Mouse (Mus musculus) embryonic facial prominence, embryonic 10.5 days (tissue): ENCODE measurements around the gene Pycr1. TPM values are rescaled to one million over a fixed set of nuclear protein-coding genes. Genes with fewer than 3 reads are reported as not detected.

Source experiments
- DNase-seq: peaks from one replicate; pipeline ENCODE4 v3.0.0-alpha.2; 2017; ENCODE audit warnings: low spot score
- H3K27ac ChIP-seq: fragments of 300-500 bp; sonication (generic); replicated peaks from 2 replicates; pipeline ENCODE4 v1.5.1; 2016; ENCODE audit warnings: mild to moderate bottlenecking
- H3K27me3 ChIP-seq: fragments of 300-500 bp; sonication (generic); replicated peaks from 2 replicates; pipeline ENCODE4 v1.6.1; 2016; ENCODE audit warnings: low read depth, mild to moderate bottlenecking; ENCODE audit not compliant: poor library complexity, severe bottlenecking
- H3K36me3 ChIP-seq: fragments of 300-500 bp; sonication (generic); replicated peaks from 2 replicates; pipeline ENCODE4 v1.6.1; 2016; ENCODE audit warnings: mild to moderate bottlenecking, moderate library complexity
- H3K4me1 ChIP-seq: fragments of 300-500 bp; sonication (generic); 2 replicates; pipeline ENCODE4 v1.6.1; 2016
- H3K4me3 ChIP-seq: fragments of 300-500 bp; sonication (generic); 2 replicates; pipeline ENCODE4 v1.5.1; 2016; ENCODE audit warnings: mild to moderate bottlenecking, moderate library complexity
- H3K9me3 ChIP-seq: fragments of 300-500 bp; sonication (generic); 2 replicates; pipeline ENCODE4 v1.6.1; 2016; ENCODE audit warnings: mild to moderate bottlenecking
- WGBS: fragments of 180-500 bp; shearing (Covaris S2); methylation state at CpG from one replicate; pipeline ENCODE4 v1.1.7; 2016; 5-methylcytosine and 5-hydroxymethylcytosine counted together
- polyA plus RNA-seq: library from polyadenylated mRNA; unstranded; fragments of >200 nt; fragmentation: Nextera tagmentation; extraction: Ambion mirVana; gene quantifications from 2 replicates; pipeline ENCODE4 v1.2.1, GENCODE M21; 2016

The Pycr1 gene
- polyA plus RNA-seq, 1 experiment from 2014 or later, result 32.7 TPM

- H3K27me3 ChIP-seq, result no peaks in the 10 kb centered on the region
- no peak for DNase-seq
- peak overlapping the region; percentile 83 for H3K27ac ChIP-seq
- peak overlapping the region; percentile 79 for H3K4me3 ChIP-seq
- 94% methylated on average over 25 of the region's 25 CpGs for WGBS
- H3K4me1 ChIP-seq, result peaks cover 33% of the 10 kb centered on the region
- H3K36me3 ChIP-seq, result peaks cover 76% of the 10 kb centered on the region
- H3K9me3 ChIP-seq, result no peaks in the 10 kb centered on the region
Measured at GRCm38 (mm10) chr11:120618619-120619535, 24.7 kb downstream of the Pycr1 start.

- DNase-seq, result peak; percentile 94
- H3K4me3 ChIP-seq, result peak within 1 kb of the TSS; percentile 79
- no peaks in the 10 kb centered on the region for H3K27me3 ChIP-seq
- H3K27ac ChIP-seq, result peak within 1 kb of the TSS; percentile 83
- H3K9me3 ChIP-seq, result no peaks in the 10 kb centered on the region
- under 1% methylated on average over 56 of the region's 56 CpGs for WGBS
- peaks cover 80% of the 10 kb centered on the region for H3K36me3 ChIP-seq
- H3K4me1 ChIP-seq, result peaks cover 30% of the 10 kb centered on the region
Measured at GRCm38 (mm10) chr11:120617519-120618112, 26.0 kb downstream of the Pycr1 start, which contains the start of gene Pcyt2. Pcyt2 (minus strand) TSS chr11:120617936.

GRCm38 (mm10) chr11:120616617-120617294 is 26.8 kb downstream of the Pycr1 start:
- peaks cover 30% of the 10 kb centered on the region for H3K4me1 ChIP-seq
- no peak for DNase-seq
- H3K27ac ChIP-seq, result peak overlapping the region; percentile 83
- H3K4me3 ChIP-seq, result peak overlapping the region; percentile 79
- H3K27me3 ChIP-seq, result no peaks in the 10 kb centered on the region
- H3K36me3 ChIP-seq, result peaks cover 80% of the 10 kb centered on the region
- no peaks in the 10 kb centered on the region for H3K9me3 ChIP-seq
- 49% methylated on average over 4 of the region's 4 CpGs for WGBS

GRCm38 (mm10) chr11:120615606-120616203 is 27.9 kb downstream of the Pycr1 start:
- no peaks in the 10 kb centered on the region for H3K27me3 ChIP-seq
- peak overlapping the region; percentile 79; the same call in 1 of the 2 replicates for H3K4me3 ChIP-seq
- no peaks in the 10 kb centered on the region for H3K9me3 ChIP-seq
- WGBS, result 92% methylated on average over 11 of the region's 11 CpGs
- H3K27ac ChIP-seq, result no peak overlapping the region
- peaks cover 80% of the 10 kb centered on the region for H3K36me3 ChIP-seq
- no peak for DNase-seq
- H3K4me1 ChIP-seq, result peaks cover 30% of the 10 kb centered on the region

GRCm38 (mm10) chr11:120615167-120615566 is 28.4 kb downstream of the Pycr1 start:
- 0 out of 2 replicates have a peak overlapping the region, but pooled peaks have one; percentile 0 for H3K4me3 ChIP-seq
- H3K27me3 ChIP-seq, result no peaks in the 10 kb centered on the region
- H3K36me3 ChIP-seq, result peaks cover 80% of the 10 kb centered on the region
- no peak for DNase-seq
- peaks cover 30% of the 10 kb centered on the region for H3K4me1 ChIP-seq
- 93% methylated on average over 6 of the region's 6 CpGs for WGBS
- H3K27ac ChIP-seq, result no peak overlapping the region
- no peaks in the 10 kb centered on the region for H3K9me3 ChIP-seq

- WGBS, result 87% methylated on average over 8 of the region's 8 CpGs
- no peak overlapping the region for H3K4me3 ChIP-seq
- H3K27me3 ChIP-seq, result peaks cover 11% of the 10 kb centered on the region
- H3K9me3 ChIP-seq, result no peaks in the 10 kb centered on the region
- H3K27ac ChIP-seq, result no peak overlapping the region
- no peak for DNase-seq
- peaks cover 36% of the 10 kb centered on the region for H3K4me1 ChIP-seq
- H3K36me3 ChIP-seq, result peaks cover 80% of the 10 kb centered on the region
Measured at GRCm38 (mm10) chr11:120613976-120614375, 29.6 kb downstream of the Pycr1 start.

GRCm38 (mm10) chr11:120613481-120613972 is 30.0 kb downstream of the Pycr1 start:
- Histone ChIP-seq H3K9me3 (no peaks in the 10 kb centered on the region), H3K36me3 (peaks cover 77% of the 10 kb centered on the region), H3K4me3 (no peak overlapping the region), H3K27ac (no peak overlapping the region), H3K4me1 (peaks cover 41% of the 10 kb centered on the region), H3K27me3 (peaks cover 15% of the 10 kb centered on the region)
- 88% methylated on average over 10 of the region's 10 CpGs for whole genome bisulfite sequencing
- no peak for DNase-seq

GRCm38 (mm10) chr11:120612763-120613162 is 30.8 kb downstream of the Pycr1 start:
- peaks cover 23% of the 10 kb centered on the region for H3K27me3 ChIP-seq
- peaks cover 69% of the 10 kb centered on the region for H3K36me3 ChIP-seq
- peaks cover 41% of the 10 kb centered on the region for H3K4me1 ChIP-seq
- H3K9me3 ChIP-seq, result no peaks in the 10 kb centered on the region
- no peak overlapping the region for H3K27ac ChIP-seq
- WGBS, result 52% methylated on average over 6 of the region's 6 CpGs
- H3K4me3 ChIP-seq, result peak overlapping the region; percentile 23; the same call in 1 of the 2 replicates
- peak; percentile 79 for DNase-seq

DNA sequence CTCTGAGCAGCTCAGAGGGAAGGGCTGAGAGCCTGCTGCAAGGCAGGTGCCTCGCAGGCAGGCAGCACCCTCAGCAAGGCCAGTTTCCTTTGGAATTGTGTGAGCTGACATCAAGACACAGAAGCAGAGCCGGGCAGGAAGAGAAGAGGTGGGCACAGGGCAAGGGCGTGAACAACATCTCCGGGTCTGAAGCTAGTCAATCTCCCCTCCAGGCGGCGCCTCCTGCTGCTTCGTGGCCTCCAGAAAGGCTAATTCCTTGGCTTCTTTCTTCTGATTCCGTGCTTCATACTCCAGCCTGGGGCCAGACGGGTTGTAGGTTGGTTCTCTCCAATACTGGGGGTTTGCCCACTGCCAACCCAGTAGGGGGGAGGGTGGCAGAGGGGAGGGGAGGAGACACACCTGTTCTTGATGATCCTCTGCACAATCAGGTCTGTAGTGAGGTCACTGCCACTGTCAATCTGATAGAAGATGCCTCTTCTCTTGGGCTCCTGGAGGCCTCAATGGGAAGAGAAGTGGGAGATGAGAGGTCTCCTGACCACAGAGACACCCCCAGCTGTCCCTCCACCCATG is 33.0 kb downstream of the Pycr1 start:
- no peak overlapping the region for H3K4me3 ChIP-seq
- peaks cover 83% of the 10 kb centered on the region for H3K36me3 ChIP-seq
- peaks cover 40% of the 10 kb centered on the region for H3K27me3 ChIP-seq
- WGBS, result 85% methylated on average over 9 of the region's 9 CpGs
- no peak for DNase-seq
- H3K27ac ChIP-seq, result no peak overlapping the region
- H3K9me3 ChIP-seq, result no peaks in the 10 kb centered on the region
- H3K4me1 ChIP-seq, result peaks cover 29% of the 10 kb centered on the region

GRCm38 (mm10) chr11:120609250-120609649 is 34.3 kb downstream of the Pycr1 start:
- Histone ChIP-seq H3K36me3 (peaks cover 86% of the 10 kb centered on the region), H3K9me3 (no peaks in the 10 kb centered on the region), H3K4me1 (peaks cover 25% of the 10 kb centered on the region), H3K4me3 (peak overlapping the region; percentile 49), H3K27ac (peak overlapping the region; percentile 20; the same call in 1 of the 2 replicates), H3K27me3 (peaks cover 40% of the 10 kb centered on the region)
- no peak for DNase-seq
- WGBS, result 42% methylated on average over 8 of the region's 8 CpGs

DNA sequence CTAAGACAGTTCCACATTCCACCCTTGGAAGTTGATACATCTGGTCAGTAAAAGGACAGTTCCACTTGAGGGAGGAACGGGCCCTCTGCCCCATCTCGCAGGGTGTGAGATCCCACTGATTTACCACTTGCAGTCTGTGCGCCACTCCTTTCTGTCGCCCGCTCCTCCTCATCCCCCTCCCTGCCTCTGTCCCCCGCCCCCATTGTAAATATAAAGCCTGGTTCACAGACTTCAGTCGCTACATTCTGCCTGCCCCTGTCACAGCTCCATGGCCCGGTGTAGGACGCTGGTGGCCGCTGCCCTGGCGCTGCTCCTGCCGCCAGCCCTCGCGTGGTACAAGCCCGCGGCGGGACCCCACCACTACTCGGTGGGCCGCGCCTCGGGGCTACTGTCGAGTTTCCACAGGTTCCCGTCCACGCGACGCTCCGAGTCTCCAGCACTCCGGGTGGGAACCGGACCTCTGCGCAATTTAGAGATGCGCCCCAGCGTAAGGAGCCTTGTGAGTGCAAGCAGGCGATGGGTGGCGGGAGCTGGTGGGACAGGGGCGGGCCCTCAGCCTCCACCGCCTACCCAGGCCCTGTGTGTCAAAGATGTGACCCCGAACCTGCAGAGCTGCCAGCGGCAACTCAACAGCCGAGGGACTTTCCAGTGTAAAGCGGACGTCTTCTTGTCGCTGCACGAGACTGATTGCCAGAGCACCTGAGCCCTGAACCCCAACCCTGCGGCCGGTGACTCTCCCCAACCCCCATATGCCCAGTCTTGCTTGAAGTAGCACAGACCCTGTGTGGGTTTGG is 35.1 kb downstream of the Pycr1 start, which contains the start of gene Npb:
Npb (plus strand) TSS at position 237 of the 794 bp plus-strand sequence.
- WGBS, result 6% methylated on average over 45 of the region's 45 CpGs
- H3K36me3 ChIP-seq, result peaks cover 86% of the 10 kb centered on the region
- DNase-seq, result no peak
- peak within 1 kb of the TSS; percentile 20; the same call in 1 of the 2 replicates for H3K27ac ChIP-seq
- peaks cover 40% of the 10 kb centered on the region for H3K27me3 ChIP-seq
- peaks cover 25% of the 10 kb centered on the region for H3K4me1 ChIP-seq
- no peaks in the 10 kb centered on the region for H3K9me3 ChIP-seq
- H3K4me3 ChIP-seq, result peak within 1 kb of the TSS; percentile 49
